Mouse (Mus musculus) cerebellum, adult (tissue): ENCODE data around the gene 1700008O03Rik.

Experiments
- ATAC-seq: cut with Nextera tagmentation; 2 replicates; pipeline ENCODE4 v1.9.2; 2017; ENCODE audit warnings: mild to moderate bottlenecking, moderate library complexity, mixed read lengths; ENCODE audit not compliant: insufficient number of reproducible peaks, low FRiP score, low TSS enrichment

Gene 1700008O03Rik

DNA sequence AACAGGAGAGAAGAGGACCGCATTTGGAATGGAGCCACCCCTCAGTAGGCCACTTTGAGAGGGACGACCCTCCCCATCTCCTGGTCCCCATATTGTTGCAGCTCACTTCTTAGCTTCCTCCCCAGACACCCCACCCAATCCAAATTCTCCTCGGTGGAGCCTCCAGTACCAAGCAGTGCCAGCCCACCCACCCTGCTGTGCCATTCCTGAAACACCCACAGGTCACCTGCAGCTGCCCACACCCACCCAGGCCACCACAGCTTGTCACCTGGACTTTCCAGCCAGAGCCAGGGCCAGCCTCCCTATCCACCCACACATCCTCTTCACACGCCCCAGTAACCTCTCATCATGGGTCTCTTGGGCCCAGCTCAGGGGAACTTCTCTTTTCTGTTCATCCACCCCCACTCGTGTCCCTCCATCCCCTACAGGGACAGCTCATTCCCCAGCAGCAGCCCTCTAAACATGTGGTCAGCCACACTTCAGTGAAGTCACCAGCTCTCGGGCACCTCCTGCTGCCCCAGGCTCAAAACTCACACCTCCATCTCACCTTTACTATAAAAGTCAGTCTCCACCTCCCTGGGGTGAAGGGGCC is 73.8 kb downstream of the 1700008O03Rik start:
- no peak for ATAC-seq

DNA sequence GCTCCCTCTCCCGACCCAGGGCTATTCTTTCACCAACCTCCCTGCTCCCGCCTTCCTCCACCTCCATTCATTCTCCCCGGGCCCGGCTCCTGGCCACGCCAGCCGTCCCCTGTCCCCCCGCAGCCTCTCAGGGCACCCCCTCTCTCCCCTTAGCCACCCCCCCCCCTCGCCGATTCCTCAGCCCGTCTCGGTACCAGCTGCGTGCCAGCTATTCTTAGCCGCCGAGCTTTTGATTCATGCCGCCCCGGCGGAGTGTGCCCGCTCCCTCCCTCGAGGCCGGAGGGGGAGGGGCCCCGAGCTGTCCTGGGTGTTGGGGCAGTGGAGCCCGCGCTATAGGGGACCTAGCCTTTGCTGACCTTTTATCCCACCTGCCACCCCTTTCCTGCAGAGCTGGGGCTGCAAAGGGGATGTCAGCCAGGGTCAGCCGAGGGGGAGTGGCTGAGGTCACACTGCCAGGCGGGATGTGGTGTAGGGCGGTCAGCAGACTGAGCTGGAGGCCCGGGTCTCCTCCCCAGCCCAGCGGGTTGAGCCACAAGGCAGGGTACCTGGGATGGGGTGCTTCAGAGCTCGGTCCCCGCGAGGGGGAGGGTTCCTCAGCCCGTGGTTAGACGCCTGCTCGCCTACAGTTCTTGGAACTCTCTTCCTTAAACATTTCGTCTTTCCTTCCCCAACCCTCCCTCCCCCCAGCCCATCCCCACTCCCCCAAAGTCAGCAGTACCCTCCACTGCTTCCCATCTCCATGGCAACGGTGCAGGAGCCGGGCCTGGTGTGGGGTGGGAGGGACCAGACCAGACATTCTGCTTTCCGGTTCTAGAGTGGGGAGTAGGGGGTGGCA is 74.5 kb downstream of the 1700008O03Rik start:
- ATAC-seq, result no peak

DNA sequence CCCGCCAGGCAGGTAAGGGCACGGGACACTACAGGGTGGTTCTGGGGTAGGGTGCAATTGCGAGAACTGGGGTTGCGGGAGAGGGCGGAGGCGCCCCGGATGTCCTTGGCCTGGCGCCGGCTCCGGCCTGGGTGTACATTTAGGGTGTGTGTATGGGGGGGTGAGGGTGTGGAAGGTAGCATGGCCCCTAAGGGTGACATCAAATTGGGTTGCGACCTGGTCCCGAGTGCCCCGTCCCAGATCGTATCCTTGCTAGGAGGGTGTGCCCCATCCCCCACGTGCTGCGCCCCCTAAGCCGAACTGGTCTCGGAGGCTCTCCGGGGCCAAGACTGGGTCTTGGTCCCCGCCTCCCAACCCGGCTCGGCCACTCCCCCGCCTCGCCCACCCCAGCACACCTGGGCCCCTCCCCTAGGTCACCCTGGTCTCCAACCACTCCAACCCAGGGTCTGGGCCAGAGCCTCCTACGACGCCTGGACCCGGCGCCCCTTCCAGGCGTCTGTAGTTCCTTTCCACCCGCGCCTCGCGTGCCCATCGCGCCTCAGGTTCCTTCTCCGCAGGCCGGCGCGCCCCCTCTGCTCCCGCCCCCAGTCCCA is 75.2 kb downstream of the 1700008O03Rik start:
- ATAC-seq, result no peak
